Mouse (Mus musculus): ENCODE results near the gene Ptprc.

The Ptprc gene

DNA sequence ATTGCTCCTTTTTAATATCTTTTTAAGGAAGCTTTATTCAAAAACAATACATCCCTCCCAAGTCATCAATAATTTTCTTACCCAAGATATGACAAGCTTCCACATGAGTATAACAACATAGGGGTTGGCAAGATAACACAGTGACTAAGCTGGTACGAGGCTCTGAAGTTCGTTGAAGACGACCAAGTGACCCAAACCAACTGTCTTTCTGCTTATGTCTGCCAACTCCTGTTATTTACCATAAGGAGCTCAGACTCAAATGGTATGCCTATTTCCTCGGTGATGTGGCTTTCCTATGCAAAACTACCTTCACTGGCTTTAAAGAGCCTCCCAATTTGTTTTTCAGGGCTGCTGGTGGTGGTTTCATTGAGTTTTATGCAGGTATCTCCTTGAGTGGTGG lies at the start of gene Ptprc:
TSS of gene Ptprc (minus strand) at position 215 of the 400 bp plus-strand sequence.
- no peak for DNase-seq (ENCODE audit: low spot score)

DNA sequence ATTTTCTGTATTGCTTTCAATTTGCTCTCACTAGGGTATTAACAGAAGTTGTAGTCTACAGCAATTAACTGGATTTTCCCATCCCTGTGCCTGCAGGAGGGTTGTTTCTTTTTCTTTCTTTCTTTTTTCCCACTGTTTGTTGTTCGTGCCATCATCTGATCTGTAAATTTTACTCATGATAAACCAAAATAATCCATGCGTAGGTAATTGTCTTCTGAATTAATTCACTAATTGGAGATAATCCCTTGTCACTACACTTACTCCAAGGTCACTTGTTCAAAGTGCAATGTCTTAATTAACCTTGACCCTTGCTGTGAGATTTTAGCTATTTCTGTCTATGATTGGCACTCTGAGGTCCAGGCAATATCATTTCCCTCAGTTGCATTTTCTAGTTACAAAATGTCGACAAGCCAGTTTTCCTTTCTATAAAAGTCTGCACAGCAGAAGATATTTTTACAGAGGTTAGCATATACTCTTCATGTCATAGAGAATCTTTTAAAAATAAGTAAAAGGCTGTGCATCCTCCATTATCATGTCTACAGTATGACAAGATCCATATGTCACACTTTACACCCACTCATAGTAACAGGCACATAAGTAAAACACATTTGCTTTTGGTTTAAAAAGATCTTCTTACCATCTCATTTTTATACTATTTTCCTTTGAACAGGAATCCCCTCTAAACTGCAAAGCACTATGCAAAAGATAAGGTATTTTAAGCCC lies 39.4 kb upstream of the Ptprc start:
- no peak for DNase-seq (ENCODE audit: low spot score)

DNA sequence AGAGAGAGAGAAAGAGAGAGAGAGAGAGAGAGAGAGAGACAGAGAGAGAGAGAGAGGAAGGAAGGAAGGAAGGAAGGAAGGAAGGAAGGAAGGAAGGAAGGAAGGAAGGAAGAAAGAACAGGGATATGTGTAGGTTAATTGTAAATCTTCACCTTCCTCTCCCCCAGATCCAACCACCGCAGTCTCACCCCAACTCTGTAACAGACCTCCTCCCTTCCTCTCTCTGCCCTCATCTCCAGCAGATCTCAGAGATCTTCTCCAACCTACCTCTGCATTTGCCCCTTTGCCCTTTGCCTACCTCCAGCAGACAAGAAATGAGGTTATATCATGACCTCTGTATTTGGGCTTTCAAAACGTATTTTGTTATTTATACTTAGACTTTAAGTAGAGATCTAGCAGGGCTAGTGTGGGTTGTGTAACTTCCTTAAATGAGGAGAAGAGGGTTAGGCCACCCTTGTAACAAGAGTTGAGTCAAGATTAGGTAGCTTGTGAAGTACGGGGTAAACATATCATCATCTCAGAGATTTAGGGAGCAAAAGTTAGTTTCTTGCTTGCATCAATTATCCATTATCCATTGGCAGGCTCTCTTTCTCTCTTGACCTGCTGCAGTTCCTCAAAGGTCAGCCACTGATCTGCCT lies 35.0 kb upstream of the Ptprc start:
- DNase-seq (ENCODE audit: low spot score), result no peak

DNA sequence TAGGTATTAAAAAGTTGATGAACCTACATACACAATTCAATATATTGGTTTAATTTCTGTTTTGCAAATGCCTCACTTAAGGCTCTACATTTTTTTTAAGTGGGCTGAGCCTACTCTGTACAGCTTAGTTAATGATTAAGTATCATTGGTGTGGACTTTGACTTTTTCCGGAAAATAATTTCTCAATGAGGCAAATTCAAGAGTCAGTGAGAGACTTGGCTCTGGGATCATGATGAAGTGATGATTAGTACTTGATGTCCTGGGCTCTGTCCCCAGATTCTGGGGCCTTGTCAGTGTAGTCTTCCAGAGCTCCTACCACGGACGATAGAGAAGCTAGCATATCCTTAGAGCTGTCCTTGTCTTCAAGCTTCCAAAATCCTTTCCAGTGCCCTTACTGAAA lies 34.2 kb upstream of the Ptprc start:
- no peak for DNase-seq (ENCODE audit: low spot score)

DNA sequence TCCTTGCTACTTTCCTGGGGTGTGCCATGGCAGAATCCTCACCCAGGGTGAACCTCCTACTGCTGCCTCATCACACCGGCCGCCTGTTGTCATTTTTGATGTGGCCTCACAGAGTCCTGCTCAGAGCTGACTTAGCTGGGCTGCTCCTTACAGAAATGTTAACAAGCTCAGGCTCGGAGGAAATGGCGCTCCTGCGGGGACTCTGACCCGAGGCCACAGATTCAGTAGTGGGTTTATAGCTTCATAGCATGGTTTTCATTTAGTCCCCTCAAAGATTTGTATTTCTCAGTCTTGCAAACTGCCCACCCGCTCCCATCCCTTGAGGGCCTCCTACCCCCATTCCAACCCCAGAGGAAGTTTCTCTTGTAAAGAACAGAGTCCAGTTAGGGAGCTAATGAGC lies 30.5 kb upstream of the Ptprc start:
- DNase-seq (ENCODE audit: low spot score), result no peak

DNA sequence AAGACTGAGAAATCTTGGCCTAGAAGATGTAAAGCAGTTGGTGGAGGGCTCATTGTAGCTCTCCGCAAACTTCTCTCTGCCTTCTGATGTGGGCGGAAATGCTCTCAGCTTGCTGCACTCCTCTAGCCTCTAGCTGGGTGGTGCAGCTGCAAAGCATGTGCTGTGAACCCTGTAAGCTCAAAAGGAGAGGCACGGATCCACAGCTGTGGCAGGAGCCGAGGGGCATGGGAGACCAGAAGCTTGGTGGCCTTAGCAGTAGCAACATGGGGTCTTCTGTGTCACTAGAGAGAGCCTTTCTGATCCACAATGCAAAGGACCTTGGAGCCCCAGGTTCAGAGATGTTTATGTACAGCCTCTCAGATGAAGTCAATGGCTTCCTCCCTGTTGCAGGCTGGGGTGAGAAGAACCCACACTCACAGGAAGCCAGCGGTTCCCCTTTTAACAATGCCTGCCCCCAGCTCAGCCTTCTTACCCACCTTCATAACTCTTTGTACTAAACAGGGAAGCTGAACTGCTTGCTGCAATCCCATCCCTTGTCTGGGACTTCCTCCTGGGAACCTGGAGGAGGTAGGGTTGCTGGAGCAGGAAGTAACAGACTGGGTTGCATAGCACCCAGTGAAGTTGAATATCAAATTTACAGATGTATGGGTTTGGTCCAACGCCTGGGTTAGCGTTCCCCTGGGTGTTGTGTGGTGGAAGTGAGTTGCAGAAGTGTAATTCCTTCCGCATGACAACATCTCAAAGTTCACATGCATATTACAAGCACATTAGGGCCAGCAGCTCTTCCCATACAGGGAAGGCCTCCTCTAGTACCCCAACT lies 16.4 kb upstream of the Ptprc start:
- no peak for DNase-seq (ENCODE audit: low spot score)

DNA sequence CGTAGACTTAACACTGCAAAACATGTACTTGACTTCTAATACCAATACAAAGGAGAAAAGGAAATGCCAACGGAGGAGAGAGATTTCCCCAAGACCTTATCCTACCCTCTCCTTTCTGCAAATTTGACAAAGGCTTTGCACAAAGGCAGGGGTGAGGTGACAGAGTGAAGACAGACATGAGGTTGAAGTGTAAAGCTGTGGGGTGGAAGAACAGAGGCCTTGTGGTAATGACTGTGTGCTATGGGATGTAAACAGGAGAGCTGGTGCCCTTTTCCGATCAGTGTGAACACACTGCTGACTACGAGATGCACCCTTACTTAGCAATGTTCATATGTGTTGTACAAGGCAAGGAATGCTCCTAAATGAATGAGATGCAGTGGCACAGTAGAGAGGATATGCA lies 12.6 kb upstream of the Ptprc start:
- no peak for DNase-seq (ENCODE audit: low spot score)

DNA sequence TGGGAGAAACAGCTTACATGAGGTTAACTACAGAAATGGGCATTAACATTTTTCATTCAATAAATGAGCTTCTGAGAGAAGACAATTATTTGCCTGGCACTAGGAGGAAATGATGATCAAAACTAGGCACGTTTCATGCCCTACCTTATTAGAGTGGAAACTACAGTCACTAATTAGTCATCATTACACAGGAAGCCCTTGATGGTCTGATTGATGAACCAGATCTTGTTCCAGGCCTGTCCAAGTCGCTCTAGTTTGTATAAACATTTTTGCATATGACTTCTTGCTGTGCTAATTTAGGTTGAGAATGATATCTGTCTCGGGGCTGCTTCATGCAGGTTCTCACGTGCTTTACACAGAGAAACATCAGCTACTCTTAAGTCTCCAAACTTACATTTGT lies 10.4 kb upstream of the Ptprc start:
- DNase-seq (ENCODE audit: low spot score), result no peak

DNA sequence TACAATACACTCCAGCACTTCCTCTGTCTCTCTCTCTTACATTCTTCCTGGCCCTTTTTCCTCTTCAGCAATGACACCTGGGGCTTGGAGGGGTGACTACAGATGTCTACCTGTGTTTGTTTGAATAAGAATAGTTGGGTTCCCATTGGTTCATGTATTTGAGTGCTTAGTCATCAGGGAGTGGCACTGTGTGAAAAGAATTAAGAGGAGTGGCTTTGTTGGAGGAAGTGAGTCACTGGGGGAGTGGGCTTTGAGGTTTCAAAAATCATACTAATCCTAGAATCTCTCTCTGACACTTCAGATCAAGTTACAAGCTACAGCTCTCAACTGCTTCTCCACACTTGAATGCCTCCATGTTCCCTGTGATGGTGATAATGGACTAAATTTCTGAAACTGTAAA lies 4.6 kb upstream of the Ptprc start:
- DNase-seq (ENCODE audit: low spot score), result no peak

DNA sequence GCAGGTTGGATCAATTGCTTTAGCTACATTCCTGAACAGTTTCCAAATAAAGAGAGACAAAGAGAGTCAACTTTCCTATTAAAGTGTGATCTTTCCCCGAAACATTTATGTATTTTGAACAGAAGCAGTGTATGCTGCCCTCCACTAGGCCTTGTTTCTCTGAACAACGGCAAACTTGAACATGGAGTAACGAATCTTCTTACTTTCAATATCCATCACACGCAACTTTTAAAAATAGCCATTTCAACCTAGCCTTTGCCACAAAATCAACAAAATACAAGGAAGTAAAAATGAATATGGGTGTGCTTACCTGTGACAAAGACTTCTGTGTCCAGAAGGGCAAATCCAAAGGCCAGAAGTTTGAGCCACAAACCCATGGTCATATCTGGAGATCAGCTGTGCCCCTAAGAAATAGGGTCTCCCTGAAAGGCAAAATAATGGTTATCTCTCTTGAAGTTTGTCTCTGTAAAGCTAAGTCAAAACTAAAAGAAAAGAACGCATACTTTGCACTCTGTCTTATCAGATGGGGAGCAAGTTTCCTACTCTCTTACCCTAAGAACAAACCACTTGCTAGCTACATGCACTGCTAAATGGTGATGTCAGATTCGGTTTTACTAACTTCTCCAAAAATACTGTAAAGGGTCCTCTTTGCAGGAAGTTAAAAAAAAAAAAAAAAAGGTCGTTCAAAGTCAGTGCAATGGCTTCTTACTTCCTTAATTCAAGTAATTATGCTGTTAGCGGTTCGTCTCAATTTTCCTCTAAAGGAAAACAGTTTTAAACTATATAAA lies 609 bp downstream of the Ptprc start:
- no peak for DNase-seq (ENCODE audit: low spot score)

DNA sequence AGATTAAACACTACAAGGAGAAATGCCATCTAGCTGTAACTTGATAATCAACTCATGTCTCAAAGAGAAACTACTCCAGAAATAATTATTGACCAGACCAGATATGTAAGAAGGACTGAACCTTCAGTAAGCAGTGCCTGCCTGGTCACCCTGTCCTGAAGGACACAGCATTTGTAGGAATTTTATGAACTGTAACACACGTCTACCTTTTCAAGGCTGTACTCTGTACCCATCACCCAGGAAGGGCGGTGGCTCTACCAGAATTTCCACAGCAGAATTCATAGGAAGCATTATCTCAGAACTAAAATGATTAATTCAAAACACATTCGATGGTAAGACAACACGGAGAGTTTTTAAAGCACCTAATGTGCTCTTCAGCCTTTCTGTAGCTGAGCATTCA lies 1.4 kb downstream of the Ptprc start:
- DNase-seq (ENCODE audit: low spot score), result no peak

DNA sequence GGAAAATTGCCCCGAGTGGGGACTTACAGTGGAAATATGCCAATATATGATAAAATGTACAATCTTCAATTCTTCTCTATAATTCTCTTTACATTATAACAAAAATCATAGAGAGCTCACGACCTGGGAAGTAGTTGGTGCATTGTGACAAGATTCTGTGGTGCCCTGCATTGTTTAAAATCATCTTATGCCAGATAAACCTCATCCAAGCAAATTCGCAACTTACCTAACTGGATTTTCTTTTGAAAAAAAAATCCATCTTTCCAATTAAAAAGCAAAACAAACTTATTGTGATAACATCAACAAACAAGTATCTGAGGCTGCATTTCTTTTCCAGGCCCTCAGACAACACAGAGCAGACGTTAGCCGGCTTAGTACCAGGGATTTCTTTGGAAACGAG lies 1.8 kb downstream of the Ptprc start:
- no peak for DNase-seq (ENCODE audit: low spot score)

DNA sequence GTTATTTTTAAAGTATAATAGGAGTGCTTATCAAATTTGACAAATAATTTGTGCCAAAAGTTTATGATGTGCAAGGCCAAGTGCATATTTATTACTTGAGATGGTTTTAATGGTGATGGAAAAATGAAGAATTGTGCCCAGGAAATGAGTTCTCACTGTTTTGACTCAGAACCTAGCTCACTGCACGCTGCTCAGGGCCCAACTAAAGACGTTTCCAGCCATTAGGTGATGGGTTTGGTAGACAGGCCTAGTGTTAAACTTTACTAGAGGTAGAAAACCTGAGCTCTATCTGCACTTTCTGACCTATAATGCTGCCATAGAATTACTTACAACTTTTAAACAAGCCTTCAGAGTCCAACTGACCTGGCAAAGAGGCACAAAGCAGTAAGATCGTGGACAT lies 3.0 kb downstream of the Ptprc start:
- DNase-seq (ENCODE audit: low spot score), result no peak

DNA sequence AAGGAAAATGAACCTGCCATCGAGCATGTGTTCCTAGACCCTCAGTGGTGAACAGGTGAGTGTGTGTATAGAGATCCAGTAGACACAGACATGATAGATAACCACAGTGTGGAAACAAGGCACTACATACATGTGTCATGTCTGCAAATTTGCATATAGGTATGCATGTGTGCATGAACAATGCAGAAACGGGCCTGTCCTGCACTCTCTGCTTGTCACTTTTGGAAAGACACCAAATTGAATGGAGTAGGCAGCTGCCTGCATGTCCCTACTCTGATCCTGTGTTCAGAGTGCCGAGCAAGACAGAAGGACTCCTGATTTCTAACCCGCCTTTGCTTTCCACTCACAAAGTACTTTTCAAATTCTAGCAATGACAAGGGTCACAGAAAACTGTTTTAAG lies 3.4 kb downstream of the Ptprc start:
- DNase-seq (ENCODE audit: low spot score), result no peak

DNA sequence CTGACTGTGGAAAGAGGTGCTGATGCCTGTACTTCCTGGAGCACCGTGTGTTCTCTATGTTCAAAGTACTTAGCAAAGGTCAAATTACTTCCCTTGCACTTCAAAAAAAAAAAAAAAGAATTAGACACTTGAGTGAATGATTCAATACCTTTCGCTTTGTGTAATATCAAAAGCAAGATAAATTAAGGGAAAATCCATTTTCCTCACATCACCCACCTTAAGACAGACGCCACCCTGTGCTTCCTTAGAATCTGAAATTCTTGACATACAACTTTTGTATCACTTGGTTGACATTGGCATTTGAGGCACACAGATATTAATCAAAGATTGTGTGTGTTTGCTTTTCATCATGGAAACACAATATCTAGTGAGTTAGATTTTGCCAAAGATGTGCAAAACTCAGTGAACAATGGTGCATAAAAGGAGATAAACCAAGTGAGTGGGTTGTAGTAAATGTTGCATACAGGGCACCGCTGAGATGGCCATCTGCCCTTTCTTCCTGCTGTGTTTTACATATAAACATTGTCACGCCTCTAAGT lies 9.2 kb downstream of the Ptprc start:
- no peak for DNase-seq (ENCODE audit: low spot score)

DNA sequence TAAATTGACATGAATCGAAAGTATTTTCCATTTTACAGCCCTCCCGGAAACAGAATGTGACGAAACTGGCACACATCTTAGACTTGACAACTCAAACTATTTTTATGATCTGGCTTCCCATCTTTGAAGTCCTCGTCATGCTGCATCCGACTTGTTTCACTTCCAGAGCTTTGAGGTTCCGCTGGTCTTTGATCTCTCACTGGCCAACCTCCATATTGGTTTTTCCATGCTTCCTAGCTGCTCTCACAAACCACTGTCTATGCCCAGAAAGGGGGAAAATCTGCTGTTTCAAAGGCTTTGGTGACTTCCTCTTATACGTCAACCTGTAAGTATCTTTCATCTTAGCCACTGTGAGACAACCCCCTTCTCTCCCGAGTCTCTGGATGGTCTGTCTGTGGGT lies 12.9 kb downstream of the Ptprc start:
- no peak for DNase-seq (ENCODE audit: low spot score)

DNA sequence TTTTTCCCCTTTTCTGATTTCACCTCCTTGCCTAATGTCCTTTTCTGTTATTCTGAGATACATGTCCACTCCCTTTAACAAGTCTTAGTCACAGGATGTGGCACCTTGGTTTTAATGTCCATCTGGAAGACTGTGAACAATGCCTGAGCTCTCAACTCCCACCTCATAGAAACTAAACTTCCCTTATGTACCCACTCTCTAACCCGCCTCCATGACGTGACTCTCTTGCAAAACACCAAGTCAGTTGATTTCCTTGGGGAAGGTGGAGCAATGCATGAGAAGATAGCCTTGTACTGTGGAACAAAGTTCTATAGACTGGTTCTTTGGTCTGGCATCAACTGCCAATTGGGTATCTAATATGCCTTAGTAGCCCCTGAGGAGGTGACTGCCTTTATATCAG lies 16.6 kb downstream of the Ptprc start:
- no peak for DNase-seq (ENCODE audit: low spot score)

DNA sequence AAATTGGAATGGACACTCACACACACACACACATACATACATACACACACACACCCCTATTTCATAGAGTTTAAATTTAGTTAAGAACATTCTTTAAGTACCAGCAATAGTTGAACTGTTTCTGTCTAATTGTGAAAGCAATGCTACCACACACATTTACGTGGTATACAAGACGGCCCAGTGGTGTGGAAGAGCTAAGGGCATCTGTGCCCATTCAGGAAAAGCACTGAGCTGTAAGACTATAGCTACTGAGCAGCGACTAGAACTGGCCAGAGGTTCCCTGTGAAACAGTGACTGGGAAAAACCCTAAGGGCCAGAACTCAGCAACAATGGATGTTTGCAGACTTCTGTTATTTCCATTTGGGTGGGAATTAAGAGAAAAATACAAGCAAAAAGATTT lies 17.3 kb downstream of the Ptprc start:
- no peak for DNase-seq (ENCODE audit: low spot score)

DNA sequence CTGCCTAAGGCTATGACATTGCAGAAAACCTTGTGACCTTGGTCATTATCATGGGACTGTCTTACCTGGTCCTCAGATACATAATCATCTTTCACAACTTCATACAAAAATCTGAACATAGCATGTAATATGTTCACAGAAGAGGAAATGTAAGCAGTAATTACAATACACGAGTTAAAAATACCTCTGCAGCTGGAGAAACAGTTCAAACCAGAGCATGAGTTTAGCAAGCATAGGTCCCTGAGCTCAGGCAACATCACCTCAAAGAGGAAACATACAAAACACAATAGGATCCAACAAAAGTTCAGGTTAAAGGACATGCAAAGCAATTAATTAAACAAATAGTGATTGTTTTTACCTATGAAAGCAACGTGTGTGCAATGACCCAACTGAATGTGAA lies 17.8 kb downstream of the Ptprc start:
- no peak for DNase-seq (ENCODE audit: low spot score)

DNA sequence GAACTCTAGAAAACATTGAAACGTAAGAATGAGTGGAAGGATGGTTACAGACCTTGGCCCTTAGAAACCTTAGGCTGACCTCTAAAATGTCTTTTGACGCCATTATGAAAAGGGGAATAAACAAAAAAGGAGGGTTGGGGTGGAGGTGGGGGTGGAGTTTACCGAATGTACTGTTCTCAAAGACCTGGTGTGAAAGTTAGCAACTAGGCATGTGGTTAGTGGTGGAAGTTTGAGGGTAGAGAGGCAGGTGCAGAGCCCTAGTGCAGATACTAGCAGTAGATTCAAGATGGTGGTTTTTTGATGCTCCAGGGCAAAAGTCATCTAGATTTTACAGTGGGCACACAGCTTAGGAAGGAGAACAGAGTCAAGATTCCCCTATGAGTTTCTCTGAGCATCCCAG lies 18.5 kb downstream of the Ptprc start:
- DNase-seq (ENCODE audit: low spot score), result no peak

DNA sequence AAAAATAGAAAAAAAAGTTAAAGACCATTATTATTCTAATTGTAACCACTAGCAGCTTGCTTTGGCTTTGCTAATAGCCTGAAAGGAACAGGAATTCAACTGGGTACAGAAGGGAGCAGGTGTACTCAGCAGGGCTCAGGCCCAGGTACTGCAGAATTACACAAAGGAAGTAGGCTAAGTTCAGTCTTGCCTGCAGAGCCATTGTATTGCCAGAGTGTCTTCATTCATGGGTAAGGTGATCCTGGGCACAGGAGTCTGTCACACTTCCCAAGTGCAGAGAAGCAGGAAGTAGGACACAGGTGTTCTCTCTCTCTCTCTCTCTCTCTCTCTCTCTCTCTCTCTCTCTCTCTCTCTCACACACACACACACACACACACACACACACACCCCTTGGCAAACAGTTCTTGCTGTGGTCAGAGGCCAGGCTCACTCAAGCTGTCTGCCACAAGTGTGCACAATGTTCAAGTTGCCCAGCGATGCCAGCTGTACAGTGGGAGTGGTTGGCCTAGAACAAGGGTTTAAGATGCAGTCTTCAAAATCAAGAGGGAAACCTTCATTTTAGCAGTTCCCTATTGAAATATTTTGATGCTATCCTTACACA lies 21.2 kb downstream of the Ptprc start:
- no peak for DNase-seq (ENCODE audit: low spot score)

DNA sequence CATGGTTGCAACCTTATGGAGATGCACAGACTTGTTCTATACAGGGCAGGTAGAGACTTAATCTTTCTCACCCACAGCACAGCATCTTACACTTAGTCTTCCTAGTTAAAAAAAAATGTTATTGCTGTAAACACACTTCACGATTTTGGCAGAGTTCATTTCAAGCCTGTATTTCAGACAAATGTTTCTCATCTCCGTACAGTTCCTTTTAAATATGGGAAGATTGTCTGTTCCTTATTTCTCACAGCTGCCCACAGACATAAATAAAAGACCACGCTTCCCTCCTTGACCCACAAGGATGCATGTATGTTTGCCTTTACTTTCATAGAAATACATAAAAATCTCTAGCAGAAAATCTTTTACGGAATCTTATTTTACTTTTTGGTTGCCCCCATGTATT lies 22.4 kb downstream of the Ptprc start:
- DNase-seq (ENCODE audit: low spot score), result no peak
